Mouse (Mus musculus) frontal cortex, postnatal 14 days (tissue): ENCODE measurements around the gene Nfe2l2.
A peak's percentile ranks its signal among the peaks of the same experiment; 100 is the strongest.

Source experiments
- DNase-seq, 2 experiments: peaks; one replicate each; pipeline ENCODE4 v3.0.0; 2022; ENCODE audit warnings: low spot score in 2 of 2

The Nfe2l2 gene

GRCm38 (mm10) chr2:75704234-75705161 is at the start of gene Nfe2l2:
TSS of gene Nfe2l2 (minus strand) at chr2:75704641.
- DNase-seq: peak; percentile 75 to 84

- DNase-seq: no peak
Measured at GRCm38 (mm10) chr2:75752306-75753175, 48.1 kb upstream of the Nfe2l2 start.

- no peak for DNase-seq
Measured at GRCm38 (mm10) chr2:75751896-75752295, 47.5 kb upstream of the Nfe2l2 start.

GRCm38 (mm10) chr2:75750869-75751268 is 46.4 kb upstream of the Nfe2l2 start:
- DNase-seq: no peak

- no peak for DNase-seq
Measured at GRCm38 (mm10) chr2:75750043-75750718, 45.7 kb upstream of the Nfe2l2 start.

GRCm38 (mm10) chr2:75748841-75749240 is 44.4 kb upstream of the Nfe2l2 start:
- DNase-seq: no peak

- no peak for DNase-seq
Measured at GRCm38 (mm10) chr2:75737006-75737503, 32.6 kb upstream of the Nfe2l2 start.

GRCm38 (mm10) chr2:75734196-75734865 is 29.9 kb upstream of the Nfe2l2 start:
- no peak for DNase-seq

GRCm38 (mm10) chr2:75733177-75733576 is 28.7 kb upstream of the Nfe2l2 start:
- DNase-seq: no peak

GRCm38 (mm10) chr2:75731929-75732328 is 27.5 kb upstream of the Nfe2l2 start:
- no peak for DNase-seq

GRCm38 (mm10) chr2:75731233-75731651 is 26.8 kb upstream of the Nfe2l2 start:
- DNase-seq: no peak

- no peak for DNase-seq
Measured at GRCm38 (mm10) chr2:75730052-75730451, 25.6 kb upstream of the Nfe2l2 start.

GRCm38 (mm10) chr2:75724863-75725445 is 20.5 kb upstream of the Nfe2l2 start:
- DNase-seq: no peak

GRCm38 (mm10) chr2:75723481-75723880 is 19.0 kb upstream of the Nfe2l2 start:
- no peak for DNase-seq

GRCm38 (mm10) chr2:75722893-75723292 is 18.5 kb upstream of the Nfe2l2 start:
- no peak for DNase-seq

GRCm38 (mm10) chr2:75720236-75721027 is 16.0 kb upstream of the Nfe2l2 start:
- DNase-seq: no peak

- no peak for DNase-seq
Measured at GRCm38 (mm10) chr2:75719331-75719869, 15.0 kb upstream of the Nfe2l2 start.

GRCm38 (mm10) chr2:75716046-75717016 is 11.9 kb upstream of the Nfe2l2 start:
- no peak for DNase-seq
